Mouse (Mus musculus) thymus, adult 2 months (tissue): ENCODE data around the gene Gm436.

Experiments
- CTCF ChIP-seq: fragments of 200-500 bp; IDR thresholded peaks from 2 replicates; pipeline ENCODE4 v1.5.1; 2012; ENCODE audit warnings: mild to moderate bottlenecking, control low read depth, low read length, moderate library complexity, borderline replicate concordance; ENCODE audit not compliant: control insufficient read depth, poor library complexity, insufficient read depth; ENCODE audit errors: extremely low read depth
- POLR2A ChIP-seq: fragments of 200-500 bp; IDR thresholded peaks from 2 replicates; pipeline ENCODE4 v1.6.1; 2012; ENCODE audit warnings: mild to moderate bottlenecking, low read length, control low read depth, moderate library complexity; ENCODE audit not compliant: control insufficient read depth, poor library complexity, insufficient read depth; ENCODE audit errors: extremely low read depth

GRCm38 (mm10) chr4:144721304-144721703 is 35.1 kb upstream of the Gm436 start, which contains the start of gene Gm13178:
- TF ChIP-seq CTCF (no peak), POLR2A (no peak)
